Comparison of ENCODE assay signal across 8 mouse cellular contexts in the genomic region with DNA sequence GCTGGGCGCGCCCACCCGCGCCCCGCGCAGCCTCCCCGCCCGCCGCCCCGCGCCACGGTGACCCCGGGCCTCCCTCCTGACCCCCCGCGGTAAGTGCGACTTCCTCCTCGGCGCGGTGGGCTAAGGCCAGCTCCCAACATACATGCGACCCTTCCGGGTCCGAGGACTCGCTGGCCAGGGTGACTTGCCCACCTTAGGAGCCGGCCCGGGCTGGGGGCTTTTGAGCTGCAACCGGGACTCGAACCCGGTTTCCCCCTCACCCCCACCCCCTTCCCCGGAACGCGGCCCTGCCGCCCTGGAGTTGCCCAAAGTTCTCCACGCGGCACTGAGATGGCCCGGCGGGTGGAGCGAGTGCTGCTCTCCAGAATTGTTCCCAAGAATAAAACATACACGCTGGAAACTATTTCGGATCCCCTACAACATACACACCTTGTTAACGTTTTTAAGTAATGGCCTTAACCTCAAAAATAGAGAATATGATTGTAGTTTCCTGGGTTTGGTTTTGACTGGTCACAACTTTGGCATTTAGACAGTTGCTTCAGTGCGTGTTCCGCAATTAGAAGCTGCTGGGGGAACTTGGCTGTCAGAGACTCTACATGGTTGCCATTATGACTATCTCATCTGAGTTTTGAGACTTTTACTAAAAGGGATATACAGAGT. TPM values are rescaled to one million over a fixed set of nuclear protein-coding genes. Genes with fewer than 3 reads are reported as not detected.
DNase-seq lines count a peak whose midpoint lies in the region; ATAC-seq and TF ChIP-seq lines count a peak whose summit lies in the region.

No protein-coding gene starts in this region.

- peak overlapping the region; percentile 79 for H3K4me2 ChIP-seq in forebrain, embryonic 12.5 days
- H3K4me2 ChIP-seq in limb, embryonic 14.5 days (replicated peaks; ENCODE audit: low read depth, low read length, severe bottlenecking): peak overlapping the region; percentile 90
- H3K4me2 ChIP-seq in midbrain, embryonic 14.5 days (ENCODE audit: low read length): peak overlapping the region; percentile 90

- H3K27ac ChIP-seq in forebrain, embryonic 12.5 days: peak overlapping the region; percentile 66
- H3K27ac ChIP-seq in limb, embryonic 14.5 days (replicated peaks; ENCODE audit: low read depth, low read length): peak overlapping the region; percentile 72
- H3K27ac ChIP-seq in midbrain, embryonic 14.5 days (replicated peaks; ENCODE audit: low read depth, low read length): peak overlapping the region; percentile 60

- peak; percentile 62 for ATAC-seq in forebrain, embryonic 12.5 days (ENCODE audit: low FRiP score)
- no peak for ATAC-seq in limb, embryonic 14.5 days (ENCODE audit: low FRiP score, low read depth)
- peak; percentile 70; the same call in 1 of the 2 replicates for ATAC-seq in midbrain, embryonic 14.5 days (ENCODE audit: low FRiP score, low TSS enrichment)

- 4% methylated on average over 28 of the region's 42 CpGs for WGBS in forebrain, embryonic 12.5 days
- 3% methylated on average over 25 of the region's 42 CpGs for WGBS in limb, embryonic 14.5 days
- WGBS in midbrain, embryonic 14.5 days: 4% methylated on average over 37 of the region's 42 CpGs

- H3K4me3 ChIP-seq in forebrain, embryonic 12.5 days (replicated peaks): peak overlapping the region; percentile 93
- peak overlapping the region; percentile 83 for H3K4me3 ChIP-seq in limb, embryonic 14.5 days (replicated peaks; ENCODE audit: low read length)
- H3K4me3 ChIP-seq in midbrain, embryonic 14.5 days (replicated peaks; ENCODE audit: low read depth, low read length): peak overlapping the region; percentile 77

- intact Hi-C loops in heart, postnatal 36 days (cut with DNase I): loop anchor here (5.0 kb wide), 1 partner anchor 49 kb away; no protein-coding TSS in a partner anchor

- peak; percentile 10 to 15 for DNase-seq in cerebellum, adult 18-20 months
- DNase-seq in cerebellum, adult 11 months: no peak
- DNase-seq in adrenal gland, adult 18-20 months (ENCODE audit: low spot score in 2 of 2): peak; percentile 37 to 51
- DNase-seq in heart, postnatal 36 days: peak; percentile 41 to 67
- no peak for DNase-seq in limb, embryonic 14.5 days (ENCODE audit: low spot score)
- peak; percentile 32 for DNase-seq in midbrain, embryonic 14.5 days
- peak; percentile 67 for DNase-seq in testis, postnatal 10 days (ENCODE audit: low spot score)

- no peak for TF ChIP-seq POLR2A in limb, embryonic 14.5 days (IDR thresholded peaks at IDR 0.05; ENCODE audit: borderline replicate concordance, extremely low read depth, insufficient read depth, insufficient read length)

- H3K9me3 ChIP-seq in forebrain, embryonic 12.5 days: no peaks in the 10 kb centered on the region
- H3K9me3 ChIP-seq in limb, embryonic 14.5 days (ENCODE audit: control insufficient read depth, low read length): no peaks in the 10 kb centered on the region
- no peaks in the 10 kb centered on the region for H3K9me3 ChIP-seq in midbrain, embryonic 14.5 days (ENCODE audit: control insufficient read depth, low read length)

- H3K27me3 ChIP-seq in forebrain, embryonic 12.5 days: no peaks in the 10 kb centered on the region
- no peaks in the 10 kb centered on the region for H3K27me3 ChIP-seq in limb, embryonic 14.5 days (ENCODE audit: control insufficient read depth, insufficient read depth, low read length)
- H3K27me3 ChIP-seq in midbrain, embryonic 14.5 days (ENCODE audit: control insufficient read depth, insufficient read depth, low read length): no peaks in the 10 kb centered on the region

- H3K4me1 ChIP-seq in forebrain, embryonic 12.5 days: peaks cover 14% of the 10 kb centered on the region
- peaks cover 8% of the 10 kb centered on the region; the same call in 1 of the 2 replicates for H3K4me1 ChIP-seq in limb, embryonic 14.5 days (ENCODE audit: control insufficient read depth, insufficient read depth, low read length)
- no peaks in the 10 kb centered on the region; the same call in 1 of the 2 replicates for H3K4me1 ChIP-seq in midbrain, embryonic 14.5 days (ENCODE audit: control insufficient read depth, insufficient read depth, low read length)

- H3K9ac ChIP-seq in forebrain, embryonic 12.5 days: peak overlapping the region; percentile 84
- H3K9ac ChIP-seq in limb, embryonic 14.5 days (ENCODE audit: low read depth, low read length, severe bottlenecking): peak overlapping the region; percentile 86
- peak overlapping the region; percentile 77 for H3K9ac ChIP-seq in midbrain, embryonic 14.5 days (replicated peaks; ENCODE audit: low read length)

- H3K36me3 ChIP-seq in forebrain, embryonic 12.5 days (replicated peaks): no peaks in the 10 kb centered on the region
- H3K36me3 ChIP-seq in limb, embryonic 14.5 days (ENCODE audit: control insufficient read depth, insufficient read depth, low read length): no peaks in the 10 kb centered on the region
- no peaks in the 10 kb centered on the region for H3K36me3 ChIP-seq in midbrain, embryonic 14.5 days (ENCODE audit: control insufficient read depth, insufficient read depth, low read length)

RNA-seq across cellular contexts. Expression of a gene that starts 0.6 kb away (rescaled TPM):
- 10 to 100 TPM; 44.1 to 47.7 TPM for total RNA-seq in adrenal gland, adult 18-20 months (2021)
- polyA plus RNA-seq in forebrain, embryonic 12.5 days (2016; fragmentation: Nextera tagmentation; extraction: Ambion mirVana): 47.1 and 47.6 TPM in 2 replicates
- total RNA-seq in heart, postnatal 36 days (2021): 10 to 100 TPM; 14.3 to 15.1 TPM
- polyA plus RNA-seq in limb, embryonic 14.5 days (2012; rRNA removed): 27.4 and 28.8 TPM in 2 replicates
- 20.4 and 23.2 TPM in 2 replicates for polyA plus RNA-seq in limb, embryonic 14.5 days (2014; fragmentation: Nextera tagmentation; extraction: Ambion mirVana)
- polyA plus RNA-seq in midbrain, embryonic 14.5 days (2014; fragmentation: Nextera tagmentation; extraction: Ambion mirVana): 41.3 and 49.2 TPM in 2 replicates

RNA-seq across cellular contexts. Expression of a gene that starts 16.0 kb away (rescaled TPM):
- total RNA-seq in adrenal gland, adult 18-20 months (2021): under 1 TPM; 0.38 to 0.43 TPM
- 0.27 TPM in 1 of 2 replicates, not detected in the other for polyA plus RNA-seq in forebrain, embryonic 12.5 days (2016; fragmentation: Nextera tagmentation; extraction: Ambion mirVana)
- total RNA-seq in heart, postnatal 36 days (2021): under 1 TPM in 1 of 2 experiments, not detected in 1; 0.30 TPM
- polyA plus RNA-seq in limb, embryonic 14.5 days (2012; rRNA removed): 0.23 and 0.88 TPM in 2 replicates
- polyA plus RNA-seq in limb, embryonic 14.5 days (2014; fragmentation: Nextera tagmentation; extraction: Ambion mirVana): 0.23 and 1.1 TPM in 2 replicates
- polyA plus RNA-seq in midbrain, embryonic 14.5 days (2014; fragmentation: Nextera tagmentation; extraction: Ambion mirVana): not detected in 2 replicates

Comparison
In these comparisons a context has a peak if more than half of its experiments do, and no peak if none do; other contexts are left out.
1. DNase-seq: peak in cerebellum, adult 18-20 months (2 of 2), adrenal gland, adult 18-20 months (2 of 2), heart, postnatal 36 days (2 of 2), midbrain, embryonic 14.5 days (single experiment) and testis, postnatal 10 days (single experiment); none in cerebellum, adult 11 months (single experiment) and limb, embryonic 14.5 days (single experiment).
2. Peak in every context shown above with its lines, with median percentiles within 50 percentile points of each other: H3K27ac ChIP-seq, H3K4me2 ChIP-seq, H3K4me3 ChIP-seq and H3K9ac ChIP-seq.